17 mouse cellular contexts compared by ENCODE assay signal in genomic region chr1:60952958-60953357, GRCm38 (mm10). TPM values are rescaled to one million over a fixed set of nuclear protein-coding genes. Genes with fewer than 3 reads are reported as not detected.
DNase-seq lines count a peak whose midpoint lies in the region.
"Had no signal": no experiment of that assay in that cellular context is flagged by ENCODE, and none has a peak within 500 bp of the region (broad histone marks: within the 10 kb centered on the region; RNA-seq: fewer than 3 reads in every experiment).

No protein-coding gene starts in this region.

- WGBS in heart, embryonic 10.5 days: 47% methylated on average over 7 of the region's 7 CpGs

- no peak overlapping the region for H3K4me3 ChIP-seq in heart, embryonic 10.5 days
- H3K4me3 ChIP-seq: limb, embryonic 15.5 days; midbrain, embryonic 15.5 days had no signal

- H3K9me3 ChIP-seq in heart, embryonic 10.5 days: no peaks in the 10 kb centered on the region
- H3K9me3 ChIP-seq: limb, embryonic 15.5 days; midbrain, embryonic 15.5 days had no signal

- DNase-seq in heart, adult 18-20 months: peak; percentile 42 to 67
- no peak for DNase-seq in heart, adult 8-10 months (ENCODE audit: low spot score)
- peak; percentile 61 for DNase-seq in CD4-positive, CD25-positive, alpha-beta regulatory T cell, adult 2 months (ENCODE audit: low read depth, low spot score)
- DNase-seq in heart, embryonic 10.5 days (ENCODE audit: low spot score): no peak
- peak; percentile 53 to 54 for DNase-seq in heart, postnatal 10 days
- no peak for DNase-seq in urinary bladder, postnatal 14 days (ENCODE audit: low spot score)
- no peak for DNase-seq in spleen, adult 12 weeks (ENCODE audit: low spot score)
- no peak for DNase-seq in adrenal gland, adult 8-10 months
- DNase-seq: B cell, adult 2 months; cerebellum, postnatal 14 days; kidney, adult 9 months; kidney, postnatal 36 days; lung, embryonic 14.5 days had no signal

- H3K27ac ChIP-seq in heart, embryonic 10.5 days: peak overlapping the region; percentile 62
- H3K27ac ChIP-seq: limb, embryonic 15.5 days; midbrain, embryonic 15.5 days had no signal

- H3K4me1 ChIP-seq in heart, embryonic 10.5 days: peaks cover 10% of the 10 kb centered on the region
- H3K4me1 ChIP-seq: midbrain, embryonic 15.5 days had no signal

- no peaks in the 10 kb centered on the region for H3K27me3 ChIP-seq in heart, embryonic 10.5 days (ENCODE audit: insufficient read depth, poor library complexity, severe bottlenecking)
- H3K27me3 ChIP-seq: limb, embryonic 15.5 days; midbrain, embryonic 15.5 days had no signal

- H3K36me3 ChIP-seq in heart, embryonic 10.5 days: no peaks in the 10 kb centered on the region
- H3K36me3 ChIP-seq: limb, embryonic 15.5 days; midbrain, embryonic 15.5 days had no signal

- intact Hi-C loops in heart, postnatal 10 days (cut with DNase I): no loop called here

RNA-seq across cellular contexts. Expression of gene Icos, which starts 24.8 kb away (rescaled TPM):
- total RNA-seq in heart, adult 18-20 months (2021): under 1 TPM; 0.25 to 0.59 TPM
- total RNA-seq in heart, adult 8-10 months (2022): under 1 TPM in 3 of 4 experiments, not detected in 1; 0.27 to 0.28 (median 0.28) TPM
- polyA plus RNA-seq in heart, embryonic 10.5 days (2016; fragmentation: Nextera tagmentation; extraction: Ambion mirVana): 0.05 and 0.09 TPM in 2 replicates
- total RNA-seq in heart, postnatal 10 days (2021): under 1 TPM; 0.10 to 0.31 TPM
- under 1 TPM in 1 of 4 experiments, not detected in 3; 0.13 TPM for total RNA-seq in adrenal gland, adult 8-10 months (2022)
- total RNA-seq: ES-E14 had no signal
- polyA plus RNA-seq: forebrain, embryonic 11.5 days; lung, embryonic 14.5 days; midbrain, embryonic 15.5 days had no signal

Comparison
In these comparisons a context has a peak if more than half of its experiments do, and no peak if none do; other contexts are left out.
1. DNase-seq: peak in heart, adult 18-20 months (2 of 2), CD4-positive, CD25-positive, alpha-beta regulatory T cell, adult 2 months (single experiment) and heart, postnatal 10 days (2 of 2); none in heart, adult 8-10 months (single experiment), heart, embryonic 10.5 days (single experiment), urinary bladder, postnatal 14 days (single experiment), spleen, adult 12 weeks (single experiment) and adrenal gland, adult 8-10 months (single experiment).